ENCODE assay signal across 8 mouse cellular contexts in genomic region chr3:135862804-135863203, GRCm38 (mm10). TPM values are rescaled to one million over a fixed set of nuclear protein-coding genes. Genes with fewer than 3 reads are reported as not detected.
DNase-seq lines count a peak whose midpoint lies in the region; ATAC-seq and TF ChIP-seq lines count a peak whose summit lies in the region.

No protein-coding gene starts in this region.

- H3K36me3 ChIP-seq in lung, embryonic 14.5 days (ENCODE audit: insufficient read depth): 0 out of 2 replicates have a peak, but pooled peaks cover 3% of the 10 kb centered on the region
- H3K36me3 ChIP-seq in forebrain, embryonic 15.5 days: no peaks in the 10 kb centered on the region
- no peaks in the 10 kb centered on the region for H3K36me3 ChIP-seq in lung, embryonic 16.5 days (ENCODE audit: control insufficient read depth, insufficient read depth, low read length)

- no peak overlapping the region for H3K4me2 ChIP-seq in lung, embryonic 14.5 days
- H3K4me2 ChIP-seq in forebrain, embryonic 15.5 days (replicated peaks): no peak overlapping the region
- no peak overlapping the region for H3K4me2 ChIP-seq in lung, embryonic 16.5 days (ENCODE audit: low read depth, low read length)

- peak; percentile 75 for TF ChIP-seq CTCF in lung, embryonic 14.5 days (IDR thresholded peaks at IDR 0.05; ENCODE audit: low read depth)
- no peak for TF ChIP-seq CTCF in lung, adult 2 months (IDR thresholded peaks at IDR 0.05; ENCODE audit: insufficient read depth, low read length)

- peak; percentile 84 for ATAC-seq in lung, embryonic 14.5 days (ENCODE audit: insufficient read depth)
- ATAC-seq in forebrain, embryonic 15.5 days (replicated peaks): peak; percentile 85
- ATAC-seq in lung, embryonic 16.5 days (ENCODE audit: low read depth): peak; percentile 56
- no peak for ATAC-seq in monocyte, adult 5-6 weeks (replicated peaks; ENCODE audit: insufficient number of reproducible peaks, low FRiP score, low TSS enrichment, poor library complexity, severe bottlenecking)

- peak; percentile 83 for DNase-seq in lung, embryonic 14.5 days
- DNase-seq in lung, adult 2 months: no peak
- DNase-seq in brain, adult 2 months (ENCODE audit: low read depth, low spot score): peak; percentile 72
- peak; percentile 44 for DNase-seq in kidney, postnatal 10 days
- DNase-seq in right cerebral cortex, postnatal 25 days: peak; percentile 39

- H3K27ac ChIP-seq in lung, embryonic 14.5 days (ENCODE audit: low read depth): no peak overlapping the region
- H3K27ac ChIP-seq in forebrain, embryonic 15.5 days (replicated peaks): no peak overlapping the region
- no peak overlapping the region for H3K27ac ChIP-seq in lung, embryonic 16.5 days (ENCODE audit: low read length)

- H3K4me3 ChIP-seq in lung, embryonic 14.5 days (ENCODE audit: low read depth, low read length): no peak overlapping the region
- H3K4me3 ChIP-seq in lung, adult 2 months (replicated peaks; ENCODE audit: extremely low read depth, low read depth, low read length): no peak overlapping the region
- H3K4me3 ChIP-seq in forebrain, embryonic 15.5 days: no peak overlapping the region
- no peak overlapping the region for H3K4me3 ChIP-seq in lung, embryonic 16.5 days (ENCODE audit: low read length)

- TF ChIP-seq POLR2A in lung, adult 2 months (IDR thresholded peaks at IDR 0.05; ENCODE audit: borderline replicate concordance, extremely low read depth, low read depth, low read length): no peak

- no peaks in the 10 kb centered on the region for H3K9me3 ChIP-seq in lung, embryonic 14.5 days (ENCODE audit: low read depth, low read length)
- H3K9me3 ChIP-seq in forebrain, embryonic 15.5 days: no peaks in the 10 kb centered on the region
- H3K9me3 ChIP-seq in lung, embryonic 16.5 days (ENCODE audit: control insufficient read depth, low read length): no peaks in the 10 kb centered on the region

- WGBS in lung, embryonic 14.5 days: 49% methylated on average over 9 of the region's 9 CpGs
- WGBS in lung, adult 2 months: 51% methylated on average over 9 of the region's 9 CpGs
- 54% methylated on average over 9 of the region's 9 CpGs for WGBS in forebrain, embryonic 15.5 days
- WGBS in lung, embryonic 16.5 days: 41% methylated on average over 9 of the region's 9 CpGs

- no peaks in the 10 kb centered on the region for H3K4me1 ChIP-seq in lung, embryonic 14.5 days (ENCODE audit: insufficient read depth)
- H3K4me1 ChIP-seq in lung, adult 2 months (ENCODE audit: control insufficient read depth, insufficient read depth, low read length): no peaks in the 10 kb centered on the region
- no peaks in the 10 kb centered on the region for H3K4me1 ChIP-seq in forebrain, embryonic 15.5 days
- H3K4me1 ChIP-seq in lung, embryonic 16.5 days (replicated peaks; ENCODE audit: control insufficient read depth, insufficient read depth, low read length): no peaks in the 10 kb centered on the region

- no peak overlapping the region for H3K9ac ChIP-seq in lung, embryonic 14.5 days
- no peak overlapping the region for H3K9ac ChIP-seq in forebrain, embryonic 15.5 days (replicated peaks)
- no peak overlapping the region for H3K9ac ChIP-seq in lung, embryonic 16.5 days (ENCODE audit: low read length)

- no peaks in the 10 kb centered on the region for H3K27me3 ChIP-seq in lung, embryonic 14.5 days (ENCODE audit: insufficient read depth, low read length)
- no peaks in the 10 kb centered on the region for H3K27me3 ChIP-seq in forebrain, embryonic 15.5 days
- H3K27me3 ChIP-seq in lung, embryonic 16.5 days (ENCODE audit: control insufficient read depth, insufficient read depth, low read depth, low read length): no peaks in the 10 kb centered on the region

RNA-seq across cellular contexts. Expression of gene Slc39a8, which starts 37.7 kb away (rescaled TPM):
- 20.2 and 22.6 TPM in 2 replicates for polyA plus RNA-seq in lung, embryonic 14.5 days (2014; fragmentation: Nextera tagmentation; extraction: Ambion mirVana)
- polyA plus RNA-seq in lung, adult 2 months (2012; rRNA removed): 109 and 110 TPM in 2 replicates
- 9.3 and 10.2 TPM in 2 replicates for polyA plus RNA-seq in forebrain, embryonic 15.5 days (2015; fragmentation: Nextera tagmentation; extraction: Ambion mirVana)
- polyA plus RNA-seq in lung, embryonic 16.5 days (2015; fragmentation: Nextera tagmentation; extraction: Ambion mirVana): 20.2 and 21.7 TPM in 2 replicates
- total RNA-seq in monocyte, adult 5-6 weeks (2017): 0.87 to 1.8 TPM in 2 of 3 replicates, not detected in the other
